Mouse (Mus musculus): Measurements from ENCODE around the gene Arpin.

Arpin gene

GRCm38 (mm10) chr7:79934862-79935510 lies at the start of gene Arpin:
Arpin (minus strand) TSS chr7:79935359.
- in situ Hi-C loops (cut with MseI, MboI): no loop called here

GRCm38 (mm10) chr7:79975316-79975715 lies 40.2 kb upstream of the Arpin start:
- in situ Hi-C loops (cut with MseI, MboI): no loop called here

GRCm38 (mm10) chr7:79972195-79972594 lies 37.0 kb upstream of the Arpin start:
- in situ Hi-C loops (cut with MseI, MboI): no loop called here

GRCm38 (mm10) chr7:79970336-79970735 lies 35.2 kb upstream of the Arpin start:
- in situ Hi-C loops (cut with MseI, MboI): no loop called here

GRCm38 (mm10) chr7:79968326-79968725 lies 33.2 kb upstream of the Arpin start:
- in situ Hi-C loops (cut with MseI, MboI): no loop called here

- in situ Hi-C loops (cut with MseI, MboI): no loop called here
These were observed 26.4 kb upstream of the Arpin start for GRCm38 (mm10) chr7:79961600-79961999.

- in situ Hi-C loops (cut with MseI, MboI): no loop called here
These were observed 21.0 kb upstream of the Arpin start for GRCm38 (mm10) chr7:79956131-79956530.

GRCm38 (mm10) chr7:79954890-79955289 lies 19.7 kb upstream of the Arpin start:
- in situ Hi-C loops (cut with MseI, MboI): no loop called here

GRCm38 (mm10) chr7:79951038-79951437 lies 15.9 kb upstream of the Arpin start:
- in situ Hi-C loops (cut with MseI, MboI): no loop called here

GRCm38 (mm10) chr7:79950236-79950635 lies 15.1 kb upstream of the Arpin start:
- in situ Hi-C loops (cut with MseI, MboI): no loop called here

- in situ Hi-C loops (cut with MseI, MboI): no loop called here
These were observed 499 bp upstream of the Arpin start for GRCm38 (mm10) chr7:79935511-79936205.

GRCm38 (mm10) chr7:79934461-79934860 lies 698 bp downstream of the Arpin start:
- in situ Hi-C loops (cut with MseI, MboI): no loop called here

GRCm38 (mm10) chr7:79928516-79929052 lies 6.6 kb downstream of the Arpin start:
- in situ Hi-C loops (cut with MseI, MboI): no loop called here

GRCm38 (mm10) chr7:79920344-79920983 lies 14.7 kb downstream of the Arpin start, which contains the start of gene Ap3s2:
Ap3s2 (minus strand) TSS chr7:79920649.
- in situ Hi-C loops (cut with MseI, MboI): no loop called here

GRCm38 (mm10) chr7:79914556-79914955 lies 20.6 kb downstream of the Arpin start:
- in situ Hi-C loops (cut with MseI, MboI): loop anchor here (5.0 kb wide), 1 partner anchor 117 kb away; no protein-coding TSS in a partner anchor

GRCm38 (mm10) chr7:79907356-79907755 lies 27.8 kb downstream of the Arpin start:
- in situ Hi-C loops (cut with MseI, MboI): no loop called here

GRCm38 (mm10) chr7:79906914-79907313 lies 28.2 kb downstream of the Arpin start:
- in situ Hi-C loops (cut with MseI, MboI): no loop called here

GRCm38 (mm10) chr7:79905193-79905592 lies 30.0 kb downstream of the Arpin start:
- in situ Hi-C loops (cut with MseI, MboI): no loop called here

- in situ Hi-C loops (cut with MseI, MboI): no loop called here
These were observed 31.9 kb downstream of the Arpin start for GRCm38 (mm10) chr7:79903160-79903792.

- in situ Hi-C loops (cut with MseI, MboI): no loop called here
These were observed 34.4 kb downstream of the Arpin start for GRCm38 (mm10) chr7:79900753-79901152.

- in situ Hi-C loops (cut with MseI, MboI): no loop called here
These were observed 39.9 kb downstream of the Arpin start for GRCm38 (mm10) chr7:79895225-79895624.

GRCm38 (mm10) chr7:79894790-79895189 lies 40.4 kb downstream of the Arpin start:
- in situ Hi-C loops (cut with MseI, MboI): no loop called here
